ENCODE assay signal across 8 mouse cellular contexts in genomic region chr17:27133551-27134141, GRCm38 (mm10). TPM values are rescaled to one million over a fixed set of nuclear protein-coding genes. Genes with fewer than 3 reads are reported as not detected.
A peak's percentile ranks its signal among the peaks of the same experiment; 100 is the strongest.
DNase-seq lines count a peak whose midpoint lies in the region; ATAC-seq lines count a peak whose summit lies in the region.

Uqcc2 (minus strand) TSS chr17:27133916.

- H3K4me1 ChIP-seq in intestine, embryonic 14.5 days (replicated peaks; ENCODE audit: control insufficient read depth, insufficient read depth, low read length) = peaks cover 23% of the 10 kb centered on the region

- ATAC-seq in intestine, embryonic 14.5 days (replicated peaks; ENCODE audit: low FRiP score, low TSS enrichment, low read depth) = peak; percentile 88

- no peaks in the 10 kb centered on the region for H3K9me3 ChIP-seq in intestine, embryonic 14.5 days (ENCODE audit: control insufficient read depth, low read length)

- intact Hi-C loops in left cerebral cortex, postnatal 14 days (cut with DNase I) = no loop called here

- H3K36me3 ChIP-seq in intestine, embryonic 14.5 days (ENCODE audit: control insufficient read depth, insufficient read depth, low read length) = 0 out of 2 replicates have a peak, but pooled peaks cover 3% of the 10 kb centered on the region

- H3K27ac ChIP-seq in intestine, embryonic 14.5 days (ENCODE audit: low read depth) = no peak within 1 kb of the TSS

- whole genome bisulfite sequencing in intestine, embryonic 14.5 days = 1% methylated on average over 46 of the region's 46 CpGs

- H3K9ac ChIP-seq in intestine, embryonic 14.5 days (ENCODE audit: low read length) = peak within 1 kb of the TSS; percentile 62

- peak; percentile 97 for DNase-seq in adrenal gland, adult 18-20 months (ENCODE audit: low spot score in 2 of 2)
- DNase-seq in embryo, embryonic 11 days = peak; percentile 100
- peak; percentile 97 for DNase-seq in gastrocnemius, postnatal 25 days
- DNase-seq in intestine, embryonic 14.5 days (ENCODE audit: low spot score) = peak; percentile 98
- DNase-seq in left cerebral cortex, postnatal 14 days (ENCODE audit: low spot score in 2 of 2) = peak; percentile 97 to 98
- peak; percentile 98 for DNase-seq in mesoderm, embryonic 11.5 days (ENCODE audit: low read depth, low spot score)
- peak; percentile 94 to 95 for DNase-seq in right cerebral cortex, postnatal 36 days (ENCODE audit: low spot score in 2 of 2)
- peak; percentile 97 for DNase-seq in yolk sac, embryonic 10.5 days (ENCODE audit: low spot score)

- peak within 1 kb of the TSS; percentile 61 for H3K4me3 ChIP-seq in intestine, embryonic 14.5 days (ENCODE audit: low read depth, low read length)

- H3K4me2 ChIP-seq in intestine, embryonic 14.5 days (ENCODE audit: low read length) = peak within 1 kb of the TSS; percentile 64

- H3K27me3 ChIP-seq in intestine, embryonic 14.5 days (replicated peaks; ENCODE audit: control insufficient read depth, insufficient read depth, low read length) = no peaks in the 10 kb centered on the region

RNA-seq across cellular contexts. Expression of gene Uqcc2, which starts in this region (rescaled TPM):
- 100 to 1,000 TPM; 266 to 331 TPM for total RNA-seq in adrenal gland, adult 18-20 months (2021)
- 100 to 1,000 TPM; 356 to 366 TPM for total RNA-seq in gastrocnemius, postnatal 25 days (2021)
- polyA plus RNA-seq in intestine, embryonic 14.5 days (2014; fragmentation: Nextera tagmentation; extraction: Ambion mirVana) = 335 and 353 TPM in 2 replicates
- total RNA-seq in left cerebral cortex, postnatal 14 days (2021) = 100 to 1,000 TPM; 201 to 202 TPM
